7 mouse cellular contexts compared by ENCODE assay signal in genomic region chr8:72547802-72548643, GRCm38 (mm10). TPM values are rescaled to one million over a fixed set of nuclear protein-coding genes. Genes with fewer than 3 reads are reported as not detected.
DNase-seq lines count a peak whose midpoint lies in the region; ATAC-seq lines count a peak whose summit lies in the region.

Gene Med26, minus strand, starts transcription at chr8:72548270.

- no peaks in the 10 kb centered on the region; the same call in 1 of the 2 replicates for H3K36me3 ChIP-seq in embryonic facial prominence, embryonic 11.5 days (replicated peaks; ENCODE audit: control insufficient read depth, insufficient read depth, low read depth, low read length)
- H3K36me3 ChIP-seq in limb, embryonic 10.5 days: peaks cover 39% of the 10 kb centered on the region
- peaks cover 23% of the 10 kb centered on the region for H3K36me3 ChIP-seq in midbrain, embryonic 13.5 days

- no peaks in the 10 kb centered on the region; the same call in 1 of the 2 replicates for H3K4me1 ChIP-seq in embryonic facial prominence, embryonic 11.5 days (ENCODE audit: control insufficient read depth, insufficient read depth, low read length)
- H3K4me1 ChIP-seq in limb, embryonic 10.5 days: peaks cover 20% of the 10 kb centered on the region
- peaks cover 51% of the 10 kb centered on the region for H3K4me1 ChIP-seq in midbrain, embryonic 13.5 days (replicated peaks)

- peak; percentile 99 for DNase-seq in adrenal gland, postnatal 14 days
- DNase-seq in embryonic facial prominence, embryonic 11.5 days (ENCODE audit: low spot score): peak; percentile 100
- DNase-seq in kidney, adult 11 months: peak; percentile 99
- DNase-seq in limb, embryonic 10.5 days (ENCODE audit: low spot score): peak; percentile 98
- DNase-seq in spleen, adult 12 weeks (ENCODE audit: low spot score): peak; percentile 92

- H3K4me2 ChIP-seq in embryonic facial prominence, embryonic 11.5 days (ENCODE audit: low read depth, low read length): peak within 1 kb of the TSS; percentile 77
- H3K4me2 ChIP-seq in midbrain, embryonic 13.5 days (replicated peaks): peak within 1 kb of the TSS; percentile 100

- peak within 1 kb of the TSS; percentile 88 for H3K9ac ChIP-seq in embryonic facial prominence, embryonic 11.5 days (replicated peaks; ENCODE audit: low read length)
- H3K9ac ChIP-seq in midbrain, embryonic 13.5 days (replicated peaks): peak within 1 kb of the TSS; percentile 99

- H3K27ac ChIP-seq in embryonic facial prominence, embryonic 11.5 days (replicated peaks; ENCODE audit: low read depth, low read length): peak within 1 kb of the TSS; percentile 93
- peak within 1 kb of the TSS; percentile 95 for H3K27ac ChIP-seq in limb, embryonic 10.5 days
- H3K27ac ChIP-seq in midbrain, embryonic 13.5 days: peak within 1 kb of the TSS; percentile 87

- peak; percentile 96 for ATAC-seq in embryonic facial prominence, embryonic 11.5 days (replicated peaks; ENCODE audit: insufficient number of reproducible peaks, low FRiP score, low TSS enrichment, low read depth)
- ATAC-seq in granulocyte monocyte progenitor cell, adult 5-6 weeks (replicated peaks; ENCODE audit: poor library complexity, severe bottlenecking): peak; percentile 88
- peak; percentile 95 for ATAC-seq in midbrain, embryonic 13.5 days

- no peaks in the 10 kb centered on the region for H3K27me3 ChIP-seq in embryonic facial prominence, embryonic 11.5 days (ENCODE audit: control insufficient read depth, insufficient read depth, low read length)
- no peaks in the 10 kb centered on the region for H3K27me3 ChIP-seq in limb, embryonic 10.5 days (ENCODE audit: low read depth, poor library complexity, severe bottlenecking)
- no peaks in the 10 kb centered on the region for H3K27me3 ChIP-seq in midbrain, embryonic 13.5 days

- whole genome bisulfite sequencing in embryonic facial prominence, embryonic 11.5 days: under 1% methylated on average over 72 of the region's 92 CpGs
- under 1% methylated on average over 74 of the region's 92 CpGs for WGBS in limb, embryonic 10.5 days
- under 1% methylated on average over 88 of the region's 92 CpGs for WGBS in midbrain, embryonic 13.5 days

- H3K4me3 ChIP-seq in embryonic facial prominence, embryonic 11.5 days (ENCODE audit: low read depth, low read length): peak within 1 kb of the TSS; percentile 92
- peak within 1 kb of the TSS; percentile 99 for H3K4me3 ChIP-seq in limb, embryonic 10.5 days
- H3K4me3 ChIP-seq in midbrain, embryonic 13.5 days (replicated peaks): peak within 1 kb of the TSS; percentile 97

- no peaks in the 10 kb centered on the region for H3K9me3 ChIP-seq in embryonic facial prominence, embryonic 11.5 days (replicated peaks; ENCODE audit: control insufficient read depth, low read length)
- H3K9me3 ChIP-seq in limb, embryonic 10.5 days (replicated peaks): no peaks in the 10 kb centered on the region
- H3K9me3 ChIP-seq in midbrain, embryonic 13.5 days: no peaks in the 10 kb centered on the region

RNA-seq across cellular contexts. Expression of gene Med26, which starts in this region (rescaled TPM):
- 9.5 and 10.0 TPM in 2 replicates for total RNA-seq in adrenal gland, postnatal 14 days (2021)
- polyA plus RNA-seq in embryonic facial prominence, embryonic 11.5 days (2014; fragmentation: Nextera tagmentation; extraction: Ambion mirVana): 12.1 and 14.1 TPM in 2 replicates
- 10.9 and 16.1 TPM in 2 replicates for total RNA-seq in granulocyte monocyte progenitor cell, adult 5-6 weeks (2014; fragmentation: Nextera tagmentation)
- 6.2 and 6.9 TPM in 2 replicates for total RNA-seq in granulocyte monocyte progenitor cell, adult 5-6 weeks (2017)
- polyA plus RNA-seq in limb, embryonic 10.5 days (2016; fragmentation: Nextera tagmentation; extraction: Ambion mirVana): 21.5 and 22.5 TPM in 2 replicates
- 16.6 and 17.7 TPM in 2 replicates for polyA plus RNA-seq in midbrain, embryonic 13.5 days (2015; fragmentation: Nextera tagmentation; extraction: Ambion mirVana)

Comparison
In these comparisons a context has a peak if more than half of its experiments do, and no peak if none do; other contexts are left out.
1. Peak in every context shown above with its lines: DNase-seq, ATAC-seq, H3K4me3 ChIP-seq and H3K27ac ChIP-seq.